Mouse (Mus musculus): Measurements from ENCODE around the gene Nfkb2.

Gene Nfkb2

DNA sequence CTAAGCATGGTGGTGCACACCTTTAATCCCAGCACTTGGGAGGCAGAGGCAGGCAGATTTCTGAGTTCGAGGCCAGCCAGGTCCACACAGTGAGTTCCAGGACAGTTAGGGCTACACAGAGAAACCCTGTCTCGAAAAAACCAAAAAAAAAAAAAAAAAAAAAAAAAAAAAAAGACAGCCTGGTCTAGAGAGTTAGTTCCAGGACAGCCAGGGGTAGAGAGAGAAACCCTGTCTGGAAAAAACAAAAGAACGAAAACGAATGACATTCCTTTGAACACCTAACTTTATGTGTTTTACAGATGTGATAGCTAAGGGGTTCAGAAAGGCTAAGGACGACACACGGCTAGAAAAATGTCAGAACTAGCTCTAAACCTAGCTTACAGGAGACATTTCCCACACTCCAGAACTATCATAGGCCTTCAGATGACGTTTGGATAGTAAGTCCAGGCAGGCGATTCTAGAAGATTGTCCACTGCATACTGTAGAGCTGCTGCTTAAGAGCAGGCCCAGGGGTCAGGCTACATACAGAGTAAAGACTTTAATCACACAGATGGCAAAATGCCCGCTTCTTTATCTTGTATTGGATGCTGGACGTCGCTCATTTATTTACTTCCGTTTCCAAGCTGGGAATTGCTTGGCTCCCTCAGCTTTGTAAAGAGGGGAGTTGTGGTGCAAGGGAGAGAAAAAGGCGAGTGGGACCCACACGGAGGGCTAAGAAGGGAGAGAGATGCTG lies 44.0 kb downstream of the Nfkb2 start:
- no peak for DNase-seq

DNA sequence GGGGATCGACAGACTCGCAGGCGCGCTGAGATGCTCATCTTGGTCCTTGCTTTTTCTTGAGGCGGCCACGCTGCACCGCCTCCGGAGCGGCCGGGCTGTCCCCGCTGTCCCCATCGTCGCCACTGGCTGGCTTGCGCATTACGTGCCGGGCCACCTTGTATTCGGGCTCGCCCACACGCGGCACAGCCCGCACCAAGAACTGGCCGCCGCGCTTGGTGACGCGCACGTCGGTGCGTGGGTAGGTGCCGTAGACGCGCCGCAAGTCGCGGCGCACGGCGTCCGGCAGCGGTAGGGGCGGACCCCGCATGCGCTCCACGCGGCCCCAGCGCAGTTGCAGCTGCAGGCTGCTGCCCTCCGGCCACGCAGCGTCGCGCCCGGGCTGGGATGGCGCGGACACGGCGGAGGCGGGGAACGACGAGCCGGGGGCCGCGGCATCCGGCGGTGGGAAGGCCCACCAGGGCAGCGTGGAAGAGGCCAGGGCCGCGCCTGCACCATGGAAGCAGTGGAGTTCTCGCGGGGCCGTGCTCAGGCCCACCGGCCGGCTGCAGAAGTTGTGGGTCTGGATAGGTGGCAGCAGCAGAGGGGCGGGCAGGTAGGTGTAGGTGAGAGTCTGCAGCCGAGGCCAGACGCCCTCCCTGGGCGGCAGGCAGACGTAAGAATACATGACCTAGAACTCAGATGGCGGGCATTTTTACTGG lies 44.8 kb downstream of the Nfkb2 start:
- DNase-seq = peak; percentile 59

GRCm38 (mm10) chr19:46349550-46349949 lies 45.4 kb downstream of the Nfkb2 start:
- DNase-seq = no peak

DNA sequence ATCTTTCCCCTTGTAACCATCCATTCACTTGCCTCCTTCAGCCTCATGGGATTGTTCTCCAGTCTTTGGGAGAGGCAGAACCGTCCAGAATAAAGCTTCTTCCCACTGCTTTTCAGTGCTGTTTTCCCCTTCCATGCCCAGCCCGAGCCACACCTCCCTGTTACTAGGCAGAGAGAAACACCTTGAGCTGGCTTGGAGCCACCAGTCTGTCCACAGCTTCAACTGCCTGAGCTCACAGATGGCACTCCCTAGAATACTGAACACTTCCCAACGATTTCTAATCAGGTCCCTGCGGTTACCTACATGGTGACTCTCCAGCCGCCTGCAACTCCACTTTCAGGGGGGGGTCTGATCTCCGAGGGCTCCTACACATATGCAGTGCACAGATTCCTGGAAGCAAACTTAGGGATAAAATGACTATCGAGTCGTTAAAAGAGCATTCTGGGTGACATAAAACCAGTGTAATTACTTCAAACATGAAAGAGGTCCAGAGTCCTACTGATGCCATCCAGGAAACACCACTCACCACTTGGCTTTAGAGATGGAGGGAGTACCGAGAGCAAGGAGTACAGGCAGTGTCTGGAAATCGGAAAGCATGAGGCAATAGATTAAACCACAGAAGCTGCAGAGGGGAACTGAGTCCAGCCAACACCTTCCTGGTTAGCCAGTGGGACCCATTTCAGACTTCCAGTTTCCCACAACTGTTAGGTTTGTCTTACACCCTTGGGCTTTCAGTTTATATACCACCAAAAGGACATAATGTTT lies 46.2 kb downstream of the Nfkb2 start, which contains the start of gene 2310034G01Rik:
Gene 2310034G01Rik, minus strand, starts transcription at position 135 of the 765 bp plus-strand sequence.
- DNase-seq = no peak

DNA sequence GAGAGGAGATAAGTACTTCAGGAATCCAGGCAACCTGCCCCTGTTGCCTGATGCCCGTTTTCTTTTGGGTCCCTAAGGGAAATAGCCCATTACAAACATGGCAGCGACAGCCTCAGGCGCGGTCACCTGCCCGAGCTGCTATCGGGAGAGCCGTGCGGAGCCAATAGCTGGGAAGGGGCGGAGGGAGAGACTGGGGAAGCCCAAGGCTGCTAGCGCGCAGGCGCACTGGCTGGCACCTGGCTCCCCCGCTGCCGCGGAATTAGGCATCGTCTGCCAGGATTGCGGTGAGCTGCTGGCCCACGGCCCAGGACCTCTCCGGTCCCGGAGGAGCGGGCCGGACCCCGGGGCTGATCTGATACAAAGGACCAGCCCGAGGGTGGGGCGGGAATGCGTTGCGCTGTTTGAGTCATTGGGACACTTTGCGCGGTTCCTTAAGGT lies 52.6 kb downstream of the Nfkb2 start:
- peak; percentile 89 for DNase-seq

DNA sequence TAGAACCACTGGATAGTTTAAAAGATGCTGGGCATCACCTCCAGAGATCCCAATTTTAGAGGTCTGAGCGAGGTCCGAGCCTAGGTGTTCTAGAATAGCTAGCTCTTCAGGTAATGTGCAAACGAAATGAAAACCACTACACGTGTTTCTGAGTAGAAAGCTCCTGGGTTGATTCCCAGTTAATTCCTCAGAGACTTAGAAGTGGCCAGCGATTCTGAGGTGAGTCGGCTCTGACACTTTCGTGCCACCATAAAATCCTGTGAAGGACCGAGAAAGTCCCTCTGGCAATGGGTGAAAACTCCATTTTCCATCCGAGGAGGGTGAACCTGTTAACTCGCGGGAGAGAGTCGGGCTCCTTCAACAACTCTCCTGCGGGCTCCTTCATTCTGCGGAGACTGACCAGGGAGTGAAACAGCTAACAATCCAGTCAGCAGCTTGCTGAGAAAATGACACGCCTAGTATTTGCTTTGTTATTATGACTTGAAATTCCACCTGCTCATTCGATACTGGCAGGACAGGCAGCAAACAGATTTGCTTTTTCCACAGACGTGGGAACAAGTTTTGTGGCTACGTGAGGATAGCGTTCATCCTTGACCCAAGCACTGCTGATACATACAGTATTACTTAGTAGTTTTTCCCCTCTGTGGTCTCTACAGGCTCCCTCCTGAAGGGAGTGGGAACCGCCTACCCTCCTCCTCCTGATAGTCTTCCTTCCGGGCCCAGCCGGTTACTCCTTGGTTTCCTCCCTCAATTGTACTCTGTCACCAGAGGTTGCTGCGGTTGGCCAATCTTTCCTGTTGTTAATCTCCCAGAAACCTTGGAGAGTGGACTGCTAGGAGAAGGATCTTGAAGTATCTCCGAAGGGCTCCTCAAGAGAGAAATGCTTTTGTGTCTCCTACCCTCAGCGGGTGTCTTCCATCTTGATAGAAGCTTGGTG lies 53.5 kb downstream of the Nfkb2 start:
- DNase-seq = peak; percentile 41

- DNase-seq = no peak
These were observed 54.3 kb downstream of the Nfkb2 start for GRCm38 (mm10) chr19:46358381-46358780.

Measured in thymus, postnatal 4 days (tissue).